Mouse (Mus musculus): Measurements from ENCODE around the gene Bnip1. TPM values are rescaled to one million over a fixed set of nuclear protein-coding genes. Genes with fewer than 3 reads are reported as not detected.

Bnip1 gene
- polyA plus RNA-seq, 2 experiments: 45.6 to 49.4 TPM

GRCm38 (mm10) chr17:26812607-26813006 lies 31.7 kb downstream of the Bnip1 start:
- TF ChIP-seq POLR2A (IDR thresholded peaks at IDR 0.05; ENCODE audit: borderline replicate concordance, extremely low read depth, insufficient read depth, insufficient read length): no peak
- no peak for ATAC-seq (ENCODE audit: low FRiP score, low read depth)
- H3K36me3 ChIP-seq (ENCODE audit: control insufficient read depth, insufficient read depth, low read length): no peaks in the 10 kb centered on the region
- H3K4me2 ChIP-seq (replicated peaks; ENCODE audit: low read depth, low read length, severe bottlenecking): no peak overlapping the region
- 74% methylated on average over 2 of the region's 2 CpGs for WGBS
- no peak overlapping the region for H3K9ac ChIP-seq (ENCODE audit: low read depth, low read length, severe bottlenecking)
- H3K9me3 ChIP-seq (ENCODE audit: control insufficient read depth, low read length): no peaks in the 10 kb centered on the region
- no peak overlapping the region for H3K27ac ChIP-seq (replicated peaks; ENCODE audit: low read depth, low read length)
- no peak overlapping the region for H3K4me3 ChIP-seq (replicated peaks; ENCODE audit: low read length)
- H3K4me1 ChIP-seq (ENCODE audit: control insufficient read depth, insufficient read depth, low read length): no peaks in the 10 kb centered on the region
- DNase-seq (ENCODE audit: low spot score): no peak
- H3K27me3 ChIP-seq (ENCODE audit: control insufficient read depth, insufficient read depth, low read length): no peaks in the 10 kb centered on the region

GRCm38 (mm10) chr17:26813497-26813896 lies 32.6 kb downstream of the Bnip1 start:
- no peak for DNase-seq (ENCODE audit: low spot score)
- 78% methylated on average over 9 of the region's 9 CpGs for WGBS
- no peak for ATAC-seq (ENCODE audit: low FRiP score, low read depth)
- Histone ChIP-seq H3K4me3 (replicated peaks; ENCODE audit: low read length) (no peak overlapping the region), H3K9ac (ENCODE audit: low read depth, low read length, severe bottlenecking) (no peak overlapping the region), H3K27me3 (ENCODE audit: control insufficient read depth, insufficient read depth, low read length) (no peaks in the 10 kb centered on the region), H3K9me3 (ENCODE audit: control insufficient read depth, low read length) (no peaks in the 10 kb centered on the region), H3K4me1 (ENCODE audit: control insufficient read depth, insufficient read depth, low read length) (no peaks in the 10 kb centered on the region), H3K4me2 (replicated peaks; ENCODE audit: low read depth, low read length, severe bottlenecking) (no peak overlapping the region), H3K27ac (replicated peaks; ENCODE audit: low read depth, low read length) (no peak overlapping the region), H3K36me3 (ENCODE audit: control insufficient read depth, insufficient read depth, low read length) (no peaks in the 10 kb centered on the region)
- TF ChIP-seq POLR2A (IDR thresholded peaks at IDR 0.05; ENCODE audit: borderline replicate concordance, extremely low read depth, insufficient read depth, insufficient read length): no peak

- Histone ChIP-seq H3K4me2 (replicated peaks; ENCODE audit: low read depth, low read length, severe bottlenecking) (no peak overlapping the region), H3K4me1 (ENCODE audit: control insufficient read depth, insufficient read depth, low read length) (no peaks in the 10 kb centered on the region), H3K4me3 (replicated peaks; ENCODE audit: low read length) (no peak overlapping the region), H3K36me3 (ENCODE audit: control insufficient read depth, insufficient read depth, low read length) (no peaks in the 10 kb centered on the region), H3K9ac (ENCODE audit: low read depth, low read length, severe bottlenecking) (no peak overlapping the region), H3K27ac (replicated peaks; ENCODE audit: low read depth, low read length) (no peak overlapping the region), H3K27me3 (ENCODE audit: control insufficient read depth, insufficient read depth, low read length) (no peaks in the 10 kb centered on the region), H3K9me3 (ENCODE audit: control insufficient read depth, low read length) (no peaks in the 10 kb centered on the region)
- ATAC-seq (ENCODE audit: low FRiP score, low read depth) (no peak), DNase-seq (ENCODE audit: low spot score) (no peak)
- no peak for TF ChIP-seq POLR2A (IDR thresholded peaks at IDR 0.05; ENCODE audit: borderline replicate concordance, extremely low read depth, insufficient read depth, insufficient read length)
- 82% methylated on average over 6 of the region's 6 CpGs for WGBS
These were observed 35.9 kb downstream of the Bnip1 start for GRCm38 (mm10) chr17:26816810-26817209.

DNA sequence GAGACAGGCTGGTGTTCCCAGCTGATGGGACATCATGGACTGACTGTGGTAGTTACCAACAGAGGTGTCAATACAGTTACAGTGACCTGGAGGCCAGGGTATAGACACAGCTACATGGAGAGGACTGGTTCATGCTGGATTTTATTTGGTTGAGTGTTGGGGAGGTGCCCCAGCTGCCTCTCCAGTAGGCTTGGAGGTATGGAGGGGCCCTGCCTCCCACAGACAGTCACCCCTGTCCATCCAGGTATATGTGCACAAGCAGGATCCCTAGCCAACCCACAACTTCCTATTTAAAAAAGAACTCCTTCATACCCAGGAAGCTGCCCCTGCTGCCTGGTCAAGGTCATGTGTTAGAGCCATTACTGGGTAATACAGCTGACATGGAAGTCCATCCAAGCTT lies 36.9 kb downstream of the Bnip1 start:
- Histone ChIP-seq H3K27me3 (ENCODE audit: control insufficient read depth, insufficient read depth, low read length) (no peaks in the 10 kb centered on the region), H3K27ac (replicated peaks; ENCODE audit: low read depth, low read length) (no peak overlapping the region), H3K9me3 (ENCODE audit: control insufficient read depth, low read length) (no peaks in the 10 kb centered on the region), H3K4me1 (ENCODE audit: control insufficient read depth, insufficient read depth, low read length) (no peaks in the 10 kb centered on the region), H3K4me3 (replicated peaks; ENCODE audit: low read length) (no peak overlapping the region), H3K9ac (ENCODE audit: low read depth, low read length, severe bottlenecking) (no peak overlapping the region), H3K4me2 (replicated peaks; ENCODE audit: low read depth, low read length, severe bottlenecking) (no peak overlapping the region), H3K36me3 (ENCODE audit: control insufficient read depth, insufficient read depth, low read length) (no peaks in the 10 kb centered on the region)
- no peak for ATAC-seq (ENCODE audit: low FRiP score, low read depth)
- no peak for DNase-seq (ENCODE audit: low spot score)
- no peak for TF ChIP-seq POLR2A (IDR thresholded peaks at IDR 0.05; ENCODE audit: borderline replicate concordance, extremely low read depth, insufficient read depth, insufficient read length)

GRCm38 (mm10) chr17:26826131-26826530 lies 45.3 kb downstream of the Bnip1 start:
- no peaks in the 10 kb centered on the region for H3K4me1 ChIP-seq (ENCODE audit: control insufficient read depth, insufficient read depth, low read length)
- H3K36me3 ChIP-seq (ENCODE audit: control insufficient read depth, insufficient read depth, low read length): no peaks in the 10 kb centered on the region
- H3K4me2 ChIP-seq (replicated peaks; ENCODE audit: low read depth, low read length, severe bottlenecking): no peak overlapping the region
- no peak for DNase-seq (ENCODE audit: low spot score)
- WGBS: 74% methylated on average over 13 of the region's 17 CpGs
- no peak overlapping the region for H3K9ac ChIP-seq (ENCODE audit: low read depth, low read length, severe bottlenecking)
- no peak overlapping the region for H3K4me3 ChIP-seq (replicated peaks; ENCODE audit: low read length)
- H3K27me3 ChIP-seq (ENCODE audit: control insufficient read depth, insufficient read depth, low read length): no peaks in the 10 kb centered on the region
- H3K27ac ChIP-seq (replicated peaks; ENCODE audit: low read depth, low read length): no peak overlapping the region
- no peak for TF ChIP-seq POLR2A (IDR thresholded peaks at IDR 0.05; ENCODE audit: borderline replicate concordance, extremely low read depth, insufficient read depth, insufficient read length)
- ATAC-seq (ENCODE audit: low FRiP score, low read depth): no peak
- no peaks in the 10 kb centered on the region for H3K9me3 ChIP-seq (ENCODE audit: control insufficient read depth, low read length)

DNA sequence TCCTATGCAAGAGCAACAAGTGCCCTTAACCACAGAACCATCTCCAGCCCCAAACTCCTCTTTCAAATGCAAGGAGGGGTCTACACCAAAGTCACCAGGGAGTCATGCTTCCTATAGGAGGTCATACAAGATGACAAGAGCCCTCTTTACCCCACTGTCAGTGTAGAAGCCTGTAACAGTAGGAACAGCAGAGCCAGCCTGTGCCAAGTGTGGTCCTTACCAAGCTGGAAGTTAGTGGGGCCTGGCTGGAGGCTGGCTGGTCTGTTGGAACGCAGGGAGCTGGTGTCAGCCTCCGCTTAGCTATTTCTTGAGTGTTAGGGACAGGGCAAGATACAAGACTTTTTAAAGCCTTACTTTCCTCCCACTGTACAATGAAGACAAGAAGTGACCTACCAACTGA lies 52.9 kb downstream of the Bnip1 start:
- Histone ChIP-seq H3K4me3 (replicated peaks; ENCODE audit: low read length) (no peak overlapping the region), H3K4me2 (replicated peaks; ENCODE audit: low read depth, low read length, severe bottlenecking) (no peak overlapping the region), H3K27ac (replicated peaks; ENCODE audit: low read depth, low read length) (no peak overlapping the region), H3K9ac (ENCODE audit: low read depth, low read length, severe bottlenecking) (no peak overlapping the region), H3K27me3 (ENCODE audit: control insufficient read depth, insufficient read depth, low read length) (peaks cover 50% of the 10 kb centered on the region), H3K4me1 (ENCODE audit: control insufficient read depth, insufficient read depth, low read length) (no peaks in the 10 kb centered on the region), H3K36me3 (ENCODE audit: control insufficient read depth, insufficient read depth, low read length) (no peaks in the 10 kb centered on the region), H3K9me3 (ENCODE audit: control insufficient read depth, low read length) (no peaks in the 10 kb centered on the region)
- WGBS: 68% methylated on average over 2 of the region's 2 CpGs
- ATAC-seq (ENCODE audit: low FRiP score, low read depth) (no peak), DNase-seq (ENCODE audit: low spot score) (no peak)
- no peak for TF ChIP-seq POLR2A (IDR thresholded peaks at IDR 0.05; ENCODE audit: borderline replicate concordance, extremely low read depth, insufficient read depth, insufficient read length)
